Mouse (Mus musculus): ENCODE measurements around the gene Cavin3. TPM values are rescaled to one million over a fixed set of nuclear protein-coding genes. Genes with fewer than 3 reads are reported as not detected.
"Not testable (repeated sequence)": the region's sequence is repeated elsewhere in the genome, so short reads cannot be mapped to it uniquely, and the experiment has no call there.

Gene Cavin3
- total RNA-seq, 2 experiments from 2014 or later = 60.2 to 76.0 TPM

- DNase-seq = peak; percentile 78 to 84
Measured at GRCm38 (mm10) chr7:105480561-105481504, 1.3 kb downstream of the Cavin3 start.

GRCm38 (mm10) chr7:105480081-105480480 is 2.0 kb downstream of the Cavin3 start:
- no peak for DNase-seq

GRCm38 (mm10) chr7:105479232-105479631 is 2.9 kb downstream of the Cavin3 start:
- DNase-seq = no peak

- no peak for DNase-seq
Measured at GRCm38 (mm10) chr7:105478344-105478743, 3.8 kb downstream of the Cavin3 start.

- peak; percentile 49 to 60 for DNase-seq
Measured at GRCm38 (mm10) chr7:105477841-105478240, 4.3 kb downstream of the Cavin3 start.

GRCm38 (mm10) chr7:105477433-105477700 is 4.7 kb downstream of the Cavin3 start:
- DNase-seq = no peak

GRCm38 (mm10) chr7:105476683-105477432 is 5.2 kb downstream of the Cavin3 start:
- no peak for DNase-seq

- peak in 1 of 2 experiments; percentile 31 for DNase-seq
Measured at GRCm38 (mm10) chr7:105475396-105475949, 6.6 kb downstream of the Cavin3 start.

- DNase-seq = peak in 1 of 2 experiments; percentile 28
Measured at GRCm38 (mm10) chr7:105474771-105475315, 7.3 kb downstream of the Cavin3 start.

- no peak for DNase-seq
Measured at GRCm38 (mm10) chr7:105472607-105473006, 9.5 kb downstream of the Cavin3 start.

- not testable (repeated sequence) for DNase-seq
Measured at GRCm38 (mm10) chr7:105465505-105465904, 16.6 kb downstream of the Cavin3 start.

GRCm38 (mm10) chr7:105458546-105458945 is 23.6 kb downstream of the Cavin3 start:
- DNase-seq = no peak

- not testable (repeated sequence) for DNase-seq
Measured at GRCm38 (mm10) chr7:105453345-105453744, 28.8 kb downstream of the Cavin3 start.

- no peak for DNase-seq
Measured at GRCm38 (mm10) chr7:105445076-105445475, 37.0 kb downstream of the Cavin3 start.

- no peak for DNase-seq
Measured at GRCm38 (mm10) chr7:105441426-105441825, 40.7 kb downstream of the Cavin3 start.

GRCm38 (mm10) chr7:105437979-105438772 is 43.9 kb downstream of the Cavin3 start:
- no peak for DNase-seq

GRCm38 (mm10) chr7:105434798-105435197 is 47.3 kb downstream of the Cavin3 start:
- DNase-seq = no peak

- no peak for DNase-seq
Measured at GRCm38 (mm10) chr7:105433859-105434258, 48.2 kb downstream of the Cavin3 start.

GRCm38 (mm10) chr7:105432058-105432457 is 50.0 kb downstream of the Cavin3 start:
- DNase-seq = no peak

All from adrenal gland, postnatal 36 days (tissue).